Mouse (Mus musculus) liver, embryonic 12.5 days (tissue): ENCODE results near the gene Pstk. TPM values are rescaled to one million over a fixed set of nuclear protein-coding genes. Genes with fewer than 3 reads are reported as not detected.
A peak's percentile ranks its signal among the peaks of the same experiment; 100 is the strongest.

Experiments used
- ATAC-seq: fragments of 200-750 bp; cut with Nextera tagmentation; 2 replicates; pipeline ENCODE4 v1.8.0; 2017; ENCODE audit warnings: moderate number of reproducible peaks, mild to moderate bottlenecking, moderate library complexity
- H3K27ac ChIP-seq: fragments of 300-500 bp; sonication (generic); 2 replicates; pipeline ENCODE4 v1.5.1; 2016; ENCODE audit warnings: mild to moderate bottlenecking
- H3K27me3 ChIP-seq: fragments of 300-500 bp; sonication (generic); replicated peaks from 2 replicates; pipeline ENCODE4 v1.6.1; 2016; ENCODE audit warnings: mild to moderate bottlenecking, moderate library complexity
- H3K36me3 ChIP-seq: fragments of 300-500 bp; sonication (generic); 2 replicates; pipeline ENCODE4 v1.6.1; 2016; ENCODE audit warnings: mild to moderate bottlenecking, moderate library complexity
- H3K4me1 ChIP-seq: fragments of 300-500 bp; sonication (generic); 2 replicates; pipeline ENCODE4 v1.6.1; 2016
- H3K4me2 ChIP-seq: fragments of 300-500 bp; sonication (generic); 2 replicates; pipeline ENCODE4 v1.6.1; 2016; ENCODE audit warnings: mild to moderate bottlenecking, moderate library complexity
- H3K4me3 ChIP-seq: fragments of 300-500 bp; sonication (generic); 2 replicates; pipeline ENCODE4 v1.5.1; 2016; ENCODE audit warnings: mild to moderate bottlenecking, moderate library complexity
- H3K9ac ChIP-seq: fragments of 300-500 bp; sonication (generic); 2 replicates; pipeline ENCODE4 v1.6.1; 2016; ENCODE audit warnings: mild to moderate bottlenecking, moderate library complexity
- H3K9me3 ChIP-seq: fragments of 300-500 bp; sonication (generic); replicated peaks from 2 replicates; pipeline ENCODE4 v1.6.1; 2016; ENCODE audit warnings: mild to moderate bottlenecking, moderate library complexity
- WGBS: fragments of 180-500 bp; shearing (Covaris S2); methylation state at CpG from one replicate; pipeline ENCODE4 v1.1.7; 2016; ENCODE audit not compliant: insufficient replicate concordance; 5-methylcytosine and 5-hydroxymethylcytosine counted together
- polyA plus RNA-seq: library from polyadenylated mRNA; unstranded; fragments of >200 nt; fragmentation: Nextera tagmentation; extraction: Ambion mirVana; gene quantifications from 2 replicates; pipeline ENCODE4 v1.2.1, GENCODE M21; 2016

Pstk gene
- polyA plus RNA-seq, 1 experiment from 2014 or later = 32.1 TPM

DNA sequence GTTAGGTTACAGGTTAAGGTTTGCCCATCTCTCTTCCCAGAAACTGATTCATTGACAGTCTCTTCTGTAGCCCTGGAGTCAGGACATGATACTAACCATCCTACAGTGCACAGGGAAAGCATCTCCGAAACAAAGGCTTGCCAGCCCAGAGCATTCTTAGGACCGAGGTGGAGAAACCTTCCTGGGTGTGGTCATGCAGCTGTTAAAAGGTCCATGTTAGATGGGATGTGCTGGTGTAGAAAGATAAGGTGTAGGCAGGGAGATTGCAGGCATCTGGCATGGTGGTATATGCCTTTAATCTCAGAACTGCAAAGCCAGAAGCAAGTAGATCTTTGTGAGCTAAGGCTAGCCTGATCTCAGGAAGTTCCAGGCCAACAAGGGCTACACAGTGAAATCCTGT, 54.0 kb downstream of the Pstk start:
- Histone ChIP-seq H3K9ac (no peak overlapping the region), H3K27me3 (no peaks in the 10 kb centered on the region), H3K9me3 (0 out of 2 replicates have a peak, but pooled peaks cover 5% of the 10 kb centered on the region), H3K27ac (peak overlapping the region; percentile 72), H3K36me3 (peaks cover 11% of the 10 kb centered on the region; the same call in 1 of the 2 replicates), H3K4me2 (peak overlapping the region; percentile 50), H3K4me3 (no peak overlapping the region), H3K4me1 (peaks cover 22% of the 10 kb centered on the region)
- WGBS = 25% methylated on average over 2 of the region's 2 CpGs
- ATAC-seq = peak; percentile 100

- Histone ChIP-seq H3K36me3 (peaks cover 17% of the 10 kb centered on the region), H3K4me1 (peaks cover 21% of the 10 kb centered on the region), H3K27ac (no peak overlapping the region), H3K9ac (no peak overlapping the region), H3K4me2 (no peak overlapping the region), H3K27me3 (no peaks in the 10 kb centered on the region), H3K9me3 (0 out of 2 replicates have a peak, but pooled peaks cover 5% of the 10 kb centered on the region), H3K4me3 (no peak overlapping the region)
- ATAC-seq = no peak
- 79% methylated on average over 5 of the region's 5 CpGs for WGBS
Measured at GRCm38 (mm10) chr7:131427331-131427730, 56.4 kb downstream of the Pstk start.

GRCm38 (mm10) chr7:131432244-131432643, 61.3 kb downstream of the Pstk start:
- peaks cover 7% of the 10 kb centered on the region for H3K36me3 ChIP-seq
- H3K4me2 ChIP-seq = no peak overlapping the region
- H3K27me3 ChIP-seq = no peaks in the 10 kb centered on the region
- no peak for ATAC-seq
- H3K4me1 ChIP-seq = no peaks in the 10 kb centered on the region
- no peak overlapping the region for H3K4me3 ChIP-seq
- H3K9ac ChIP-seq = no peak overlapping the region
- H3K27ac ChIP-seq = no peak overlapping the region
- H3K9me3 ChIP-seq = no peaks in the 10 kb centered on the region
- WGBS = 16% methylated on average over 1 of the region's 1 CpGs

- Histone ChIP-seq H3K27me3 (no peaks in the 10 kb centered on the region), H3K27ac (no peak overlapping the region), H3K4me2 (no peak overlapping the region), H3K4me1 (no peaks in the 10 kb centered on the region), H3K4me3 (no peak overlapping the region), H3K9me3 (no peaks in the 10 kb centered on the region), H3K36me3 (peaks cover 7% of the 10 kb centered on the region), H3K9ac (no peak overlapping the region)
- ATAC-seq = no peak
- 57% methylated on average over 1 of the region's 1 CpGs for WGBS
Measured at GRCm38 (mm10) chr7:131434276-131434675, 63.3 kb downstream of the Pstk start.

GRCm38 (mm10) chr7:131437051-131437450, 66.1 kb downstream of the Pstk start:
- H3K4me3 ChIP-seq = no peak overlapping the region
- WGBS = 48% methylated on average over 3 of the region's 3 CpGs
- H3K27me3 ChIP-seq = no peaks in the 10 kb centered on the region
- H3K9ac ChIP-seq = no peak overlapping the region
- H3K27ac ChIP-seq = no peak overlapping the region
- H3K36me3 ChIP-seq = peaks cover 3% of the 10 kb centered on the region; the same call in 1 of the 2 replicates
- H3K4me2 ChIP-seq = no peak overlapping the region
- no peaks in the 10 kb centered on the region for H3K9me3 ChIP-seq
- H3K4me1 ChIP-seq = no peaks in the 10 kb centered on the region
- ATAC-seq = no peak

Other genes starting within 250 kb of the Pstk start
- gene 4933402N03Rik, start 224.8 kb upstream of the Pstk start, polyA plus RNA-seq = not detected in 2 replicates
- not detected in 2 replicates for gene 5430419D17Rik, start 196.7 kb upstream of the Pstk start, polyA plus RNA-seq
- gene Cuzd1, start 48.8 kb upstream of the Pstk start, polyA plus RNA-seq = not detected in 2 replicates
- gene Fam24b, start 41.6 kb upstream of the Pstk start, polyA plus RNA-seq = not detected in 2 replicates
- not detected in 2 replicates for gene Fam24a, start 37.3 kb upstream of the Pstk start, polyA plus RNA-seq
- 14.3 and 15.7 TPM in 2 replicates for gene 2310057M21Rik, start 8.4 kb upstream of the Pstk start, polyA plus RNA-seq
- gene Ikzf5, start 39.4 kb downstream of the Pstk start, polyA plus RNA-seq = 16.4 and 16.6 TPM in 2 replicates
- 33.9 and 35.1 TPM in 2 replicates for gene Acadsb, start 39.5 kb downstream of the Pstk start, polyA plus RNA-seq
- not detected in 2 replicates for gene Hmx3, start 171.7 kb downstream of the Pstk start, polyA plus RNA-seq
- gene Hmx2, start 177.6 kb downstream of the Pstk start, polyA plus RNA-seq = not detected in 2 replicates
- 151 and 152 TPM in 2 replicates for gene Bub3, start 189.1 kb downstream of the Pstk start, polyA plus RNA-seq